Mouse (Mus musculus): Measurements from ENCODE around the gene Rassf2. TPM values are rescaled to one million over a fixed set of nuclear protein-coding genes. Genes with fewer than 3 reads are reported as not detected.

Rassf2 gene
- polyA plus RNA-seq, 1 experiment: 35.7 TPM

DNA sequence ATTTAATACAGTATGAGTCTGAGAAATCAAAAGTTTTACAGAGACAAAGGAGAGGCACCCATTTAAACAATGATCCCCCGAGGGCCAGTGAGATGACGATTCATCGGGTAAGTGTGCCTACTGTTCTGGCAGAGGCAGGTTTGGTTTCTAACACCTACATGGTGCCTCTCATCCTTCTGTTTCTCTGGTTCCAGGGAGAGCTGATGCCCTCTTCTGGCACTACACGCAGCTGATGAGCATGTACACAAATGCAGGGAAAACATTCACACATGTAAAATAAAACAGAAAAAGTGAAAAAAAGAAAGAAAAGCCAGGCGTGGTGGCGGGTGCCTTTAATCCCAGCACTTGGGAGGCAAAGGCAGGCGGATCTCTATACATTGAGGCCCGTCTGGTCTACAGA, 29.9 kb upstream of the Rassf2 start:
- no peak overlapping the region for H3K4me3 ChIP-seq (replicated peaks; ENCODE audit: control insufficient read depth, low read depth, low read length)
- WGBS: 73% methylated on average over 8 of the region's 8 CpGs
- no peaks in the 10 kb centered on the region for H3K4me1 ChIP-seq (ENCODE audit: control insufficient read depth, insufficient read depth, low read length)
- H3K27ac ChIP-seq (ENCODE audit: control insufficient read depth, insufficient read depth, low read depth, low read length, poor library complexity): no peak overlapping the region
- TF ChIP-seq CTCF (IDR thresholded peaks at IDR 0.05; ENCODE audit: control insufficient read depth, insufficient read depth, low read length): peak; percentile 42
- TF ChIP-seq POLR2A (IDR thresholded peaks at IDR 0.05; ENCODE audit: borderline replicate concordance, control insufficient read depth, low read depth, low read length): no peak

DNA sequence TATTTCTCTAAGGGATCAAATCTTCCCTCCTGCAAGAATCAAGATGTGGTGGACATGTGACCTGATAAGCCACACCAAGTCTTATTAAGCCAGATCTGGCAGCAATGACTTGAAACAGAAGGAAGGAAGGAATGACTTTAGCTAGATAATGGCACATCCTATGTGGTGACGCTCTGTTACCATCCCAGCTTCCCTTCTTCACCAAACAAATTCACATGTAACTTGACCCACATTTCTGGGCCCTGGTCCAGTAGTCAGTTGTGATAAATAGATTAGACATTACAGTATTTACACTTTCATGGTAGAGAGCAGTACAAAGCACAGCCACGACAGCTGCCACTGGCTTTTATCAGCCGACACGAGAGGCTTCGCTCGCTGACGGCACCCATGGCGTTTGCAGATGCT, 25.3 kb upstream of the Rassf2 start:
- no peak overlapping the region for H3K27ac ChIP-seq (ENCODE audit: control insufficient read depth, insufficient read depth, low read depth, low read length, poor library complexity)
- no peaks in the 10 kb centered on the region; the same call in 1 of the 2 replicates for H3K4me1 ChIP-seq (ENCODE audit: control insufficient read depth, insufficient read depth, low read length)
- 48% methylated on average over 8 of the region's 8 CpGs for WGBS
- H3K4me3 ChIP-seq (replicated peaks; ENCODE audit: control insufficient read depth, low read depth, low read length): no peak overlapping the region
- TF ChIP-seq POLR2A (IDR thresholded peaks at IDR 0.05; ENCODE audit: borderline replicate concordance, control insufficient read depth, low read depth, low read length) (no peak), CTCF (IDR thresholded peaks at IDR 0.05; ENCODE audit: control insufficient read depth, insufficient read depth, low read length) (no peak)

DNA sequence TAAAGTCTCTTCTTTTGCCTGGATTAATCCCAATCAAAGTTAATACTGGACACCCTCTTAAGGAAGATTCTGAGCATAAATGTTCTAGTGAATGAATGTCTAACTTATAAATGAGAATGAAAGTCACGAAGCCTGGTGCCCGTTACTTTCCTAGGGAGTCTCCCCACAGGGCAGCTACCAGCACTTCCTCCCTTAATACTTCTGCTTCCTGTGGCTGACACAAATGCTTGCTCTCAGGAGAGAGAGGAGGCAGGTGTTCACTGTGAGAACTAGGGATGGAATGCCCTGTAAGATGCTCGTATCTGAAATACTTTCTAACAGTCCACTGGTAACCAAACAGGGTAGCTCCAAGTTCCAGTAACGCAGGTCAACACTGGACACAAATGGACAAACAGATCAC, 23.8 kb upstream of the Rassf2 start:
- Histone ChIP-seq H3K4me1 (ENCODE audit: control insufficient read depth, insufficient read depth, low read length) (no peaks in the 10 kb centered on the region; the same call in 1 of the 2 replicates), H3K27ac (ENCODE audit: control insufficient read depth, insufficient read depth, low read depth, low read length, poor library complexity) (no peak overlapping the region), H3K4me3 (replicated peaks; ENCODE audit: control insufficient read depth, low read depth, low read length) (no peak overlapping the region)
- WGBS: 25% methylated on average over 4 of the region's 4 CpGs
- no peak for TF ChIP-seq CTCF (IDR thresholded peaks at IDR 0.05; ENCODE audit: control insufficient read depth, insufficient read depth, low read length)
- no peak for TF ChIP-seq POLR2A (IDR thresholded peaks at IDR 0.05; ENCODE audit: borderline replicate concordance, control insufficient read depth, low read depth, low read length)

DNA sequence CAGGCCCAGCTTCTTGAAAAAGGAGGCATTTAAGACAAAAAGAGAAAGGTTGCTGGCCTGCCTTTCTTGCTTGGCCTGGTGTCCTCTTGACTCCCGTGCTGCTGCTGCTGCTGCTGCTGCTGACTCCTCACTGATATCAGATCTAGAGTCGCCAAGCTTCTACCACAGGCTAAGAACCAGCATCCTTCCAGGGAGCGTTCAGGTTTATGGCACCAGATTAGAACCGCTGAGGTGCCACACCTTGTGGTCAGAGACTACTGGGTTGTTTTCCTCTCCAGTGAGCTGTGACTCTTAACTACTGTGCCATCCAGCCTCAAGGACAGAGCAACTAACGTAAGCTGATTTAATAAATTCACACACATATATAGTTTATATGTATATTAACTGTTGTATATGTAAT, 21.7 kb upstream of the Rassf2 start:
- no peak overlapping the region for H3K27ac ChIP-seq (ENCODE audit: control insufficient read depth, insufficient read depth, low read depth, low read length, poor library complexity)
- H3K4me1 ChIP-seq (ENCODE audit: control insufficient read depth, insufficient read depth, low read length): no peaks in the 10 kb centered on the region; the same call in 1 of the 2 replicates
- no peak for TF ChIP-seq POLR2A (IDR thresholded peaks at IDR 0.05; ENCODE audit: borderline replicate concordance, control insufficient read depth, low read depth, low read length)
- no peak for TF ChIP-seq CTCF (IDR thresholded peaks at IDR 0.05; ENCODE audit: control insufficient read depth, insufficient read depth, low read length)
- H3K4me3 ChIP-seq (replicated peaks; ENCODE audit: control insufficient read depth, low read depth, low read length): no peak overlapping the region
- 33% methylated on average over 5 of the region's 5 CpGs for WGBS

DNA sequence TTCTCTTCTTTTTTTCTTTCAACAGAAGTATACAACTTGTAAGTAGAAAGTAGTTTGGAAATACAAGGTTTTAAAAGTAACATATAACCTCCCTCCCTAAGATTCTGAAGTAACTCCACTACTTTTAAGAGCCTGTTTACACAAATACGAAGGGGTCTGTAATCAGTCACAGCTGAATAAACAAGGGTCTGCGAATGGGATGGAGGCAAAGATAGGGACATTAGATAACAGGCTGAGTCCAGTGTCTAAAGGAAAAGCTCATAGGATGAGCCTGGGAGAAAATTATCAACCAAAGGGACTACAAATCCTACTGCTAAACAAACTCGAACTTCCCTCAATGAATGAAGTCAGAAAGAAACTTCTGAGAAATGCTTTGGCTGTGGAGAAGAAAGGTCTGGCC, 19.9 kb upstream of the Rassf2 start:
- WGBS: 70% methylated on average over 3 of the region's 3 CpGs
- Histone ChIP-seq H3K4me1 (ENCODE audit: control insufficient read depth, insufficient read depth, low read length) (no peaks in the 10 kb centered on the region; the same call in 1 of the 2 replicates), H3K27ac (ENCODE audit: control insufficient read depth, insufficient read depth, low read depth, low read length, poor library complexity) (no peak overlapping the region), H3K4me3 (replicated peaks; ENCODE audit: control insufficient read depth, low read depth, low read length) (no peak overlapping the region)
- TF ChIP-seq CTCF (IDR thresholded peaks at IDR 0.05; ENCODE audit: control insufficient read depth, insufficient read depth, low read length) (no peak), POLR2A (IDR thresholded peaks at IDR 0.05; ENCODE audit: borderline replicate concordance, control insufficient read depth, low read depth, low read length) (no peak)

DNA sequence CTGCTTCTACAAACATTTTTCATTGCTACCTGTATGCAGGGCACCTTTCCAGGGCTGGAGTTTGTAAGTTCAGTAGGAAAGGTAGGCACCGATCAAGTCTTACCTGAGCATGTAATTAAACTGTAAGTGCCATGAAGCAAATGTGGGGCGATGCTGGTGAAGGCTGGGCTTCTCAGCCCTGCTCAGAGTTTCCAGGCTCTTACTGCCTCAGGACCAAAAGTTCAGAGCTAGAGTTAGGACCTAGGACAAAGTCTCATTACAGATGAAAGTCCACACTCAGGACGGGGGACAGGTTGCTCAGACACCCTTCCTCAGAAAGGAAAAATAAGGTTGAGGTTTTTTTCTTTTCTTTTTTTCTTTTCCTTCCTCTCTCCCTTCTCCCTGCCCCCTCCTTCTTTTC, 19.4 kb upstream of the Rassf2 start:
- Histone ChIP-seq H3K27ac (ENCODE audit: control insufficient read depth, insufficient read depth, low read depth, low read length, poor library complexity) (no peak overlapping the region), H3K4me1 (ENCODE audit: control insufficient read depth, insufficient read depth, low read length) (no peaks in the 10 kb centered on the region; the same call in 1 of the 2 replicates), H3K4me3 (replicated peaks; ENCODE audit: control insufficient read depth, low read depth, low read length) (no peak overlapping the region)
- TF ChIP-seq CTCF (IDR thresholded peaks at IDR 0.05; ENCODE audit: control insufficient read depth, insufficient read depth, low read length) (no peak), POLR2A (IDR thresholded peaks at IDR 0.05; ENCODE audit: borderline replicate concordance, control insufficient read depth, low read depth, low read length) (no peak)
- 82% methylated on average over 3 of the region's 3 CpGs for WGBS

DNA sequence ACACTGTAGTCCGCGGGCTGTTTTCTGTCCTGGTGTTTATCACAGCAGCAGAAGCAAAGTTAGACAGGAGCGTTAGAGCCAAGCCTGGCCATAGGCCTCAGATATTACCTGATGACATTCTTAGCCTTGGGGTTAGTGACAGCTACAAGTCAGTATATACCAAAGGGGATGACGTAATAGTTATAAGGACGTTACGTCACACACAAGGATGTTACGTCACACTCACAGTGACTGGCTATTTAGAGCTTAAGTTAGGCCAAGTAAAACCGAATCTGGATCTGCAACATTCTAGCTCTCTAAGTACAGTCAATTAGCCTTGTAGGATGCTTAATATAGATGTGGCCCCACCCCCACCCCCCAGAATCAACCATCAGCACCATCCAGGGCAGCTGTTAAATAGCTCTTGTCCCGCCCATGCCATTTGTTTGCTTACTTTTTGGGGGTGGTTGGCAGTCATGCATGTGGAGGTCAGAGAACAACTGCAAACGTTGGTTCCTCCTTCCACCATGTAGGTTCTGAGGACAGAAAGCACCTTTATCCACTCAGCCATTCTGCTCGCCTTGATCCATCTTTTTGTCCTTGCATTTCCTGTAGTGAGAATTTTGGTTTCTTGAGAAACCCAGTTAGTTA, 18.2 kb upstream of the Rassf2 start:
- Histone ChIP-seq H3K4me3 (replicated peaks; ENCODE audit: control insufficient read depth, low read depth, low read length) (no peak overlapping the region), H3K27ac (ENCODE audit: control insufficient read depth, insufficient read depth, low read depth, low read length, poor library complexity) (no peak overlapping the region), H3K4me1 (ENCODE audit: control insufficient read depth, insufficient read depth, low read length) (no peaks in the 10 kb centered on the region)
- TF ChIP-seq POLR2A (IDR thresholded peaks at IDR 0.05; ENCODE audit: borderline replicate concordance, control insufficient read depth, low read depth, low read length) (no peak), CTCF (IDR thresholded peaks at IDR 0.05; ENCODE audit: control insufficient read depth, insufficient read depth, low read length) (no peak)
- 61% methylated on average over 11 of the region's 11 CpGs for WGBS

DNA sequence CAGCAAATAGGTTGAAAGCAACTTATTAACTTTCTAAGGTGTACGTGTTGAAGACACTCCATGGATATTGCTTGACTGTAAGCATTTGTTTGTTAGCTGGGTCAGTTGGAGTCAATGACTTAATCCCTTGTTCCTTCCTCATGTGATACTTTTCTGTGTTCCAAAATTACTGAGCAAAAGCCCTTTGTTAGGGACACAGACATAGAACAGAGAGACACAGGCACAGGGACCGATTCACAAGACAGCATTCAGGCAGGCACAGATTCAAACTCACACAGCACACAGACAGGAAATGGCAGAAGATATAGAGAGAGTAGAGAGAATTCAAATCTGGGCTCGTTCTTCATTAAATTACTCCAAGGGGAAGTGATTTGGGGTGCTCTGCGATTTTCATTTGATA, 17.3 kb upstream of the Rassf2 start:
- no peak overlapping the region for H3K4me3 ChIP-seq (replicated peaks; ENCODE audit: control insufficient read depth, low read depth, low read length)
- H3K4me1 ChIP-seq (ENCODE audit: control insufficient read depth, insufficient read depth, low read length): no peaks in the 10 kb centered on the region
- WGBS: 55% methylated on average over 4 of the region's 4 CpGs
- TF ChIP-seq POLR2A (IDR thresholded peaks at IDR 0.05; ENCODE audit: borderline replicate concordance, control insufficient read depth, low read depth, low read length) (no peak), CTCF (IDR thresholded peaks at IDR 0.05; ENCODE audit: control insufficient read depth, insufficient read depth, low read length) (no peak)
- no peak overlapping the region for H3K27ac ChIP-seq (ENCODE audit: control insufficient read depth, insufficient read depth, low read depth, low read length, poor library complexity)

DNA sequence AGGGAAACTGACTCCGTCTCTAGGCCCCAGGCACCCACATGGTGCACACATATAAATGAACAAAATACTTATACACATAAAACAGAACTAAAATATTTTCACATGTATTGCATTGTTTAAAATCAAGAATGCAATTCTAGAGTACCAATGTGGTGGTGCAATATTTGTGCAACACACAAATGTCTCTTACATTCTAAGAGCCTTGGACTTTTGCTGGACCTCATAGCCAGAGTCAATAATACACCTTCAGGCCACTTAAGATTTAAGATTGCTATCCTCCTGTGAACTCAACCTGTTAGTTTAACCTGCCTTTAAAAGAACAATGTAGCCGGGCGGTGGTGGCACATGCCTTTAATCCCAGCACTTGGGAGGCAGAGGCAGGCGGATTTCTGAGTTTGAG, 16.6 kb upstream of the Rassf2 start:
- Histone ChIP-seq H3K4me1 (ENCODE audit: control insufficient read depth, insufficient read depth, low read length) (no peaks in the 10 kb centered on the region), H3K4me3 (replicated peaks; ENCODE audit: control insufficient read depth, low read depth, low read length) (no peak overlapping the region), H3K27ac (ENCODE audit: control insufficient read depth, insufficient read depth, low read depth, low read length, poor library complexity) (no peak overlapping the region)
- TF ChIP-seq CTCF (IDR thresholded peaks at IDR 0.05; ENCODE audit: control insufficient read depth, insufficient read depth, low read length): no peak
- TF ChIP-seq POLR2A (IDR thresholded peaks at IDR 0.05; ENCODE audit: borderline replicate concordance, control insufficient read depth, low read depth, low read length): no peak
- WGBS: 91% methylated on average over 4 of the region's 4 CpGs

Measured in bone marrow, adult 2 months (tissue).